Mouse (Mus musculus): ENCODE data around the gene Snx3. TPM values are rescaled to one million over a fixed set of nuclear protein-coding genes. Genes with fewer than 3 reads are reported as not detected.

The Snx3 gene
- polyA plus RNA-seq (2021; fragmentation: Nextera tagmentation): 560 and 592 TPM in 2 replicates
- long read RNA-seq, experiment 1, transcript Snx3-201 (4 exons, 1,401 nt): major isoform, 662 of 685 reads
- long read RNA-seq, experiment 1, partial matches to known transcripts: 17 of 685 reads
- long read RNA-seq, experiment 1, other reads (novel, unspliced or antisense): 4 of 685 reads
- long read RNA-seq, experiment 2, transcript Snx3-201 (4 exons, 1,401 nt): major isoform, 758 of 765 reads
- long read RNA-seq, experiment 2, partial matches to known transcripts: 0 of 765 reads
- long read RNA-seq, experiment 2, other reads (novel, unspliced or antisense): 5 of 765 reads

GRCm38 (mm10) chr10:42501775-42502348 is at the start of gene Snx3:
Snx3 (plus strand) TSS chr10:42502030.

GRCm38 (mm10) chr10:42478341-42478720 is 23.5 kb upstream of the Snx3 start, which contains the start of gene Afg1l:
Afg1l (minus strand) TSS chr10:42478565.

GRCm38 (mm10) chr10:42583157-42583872 is 81.5 kb downstream of the Snx3 start, which contains the start of the genes Nr2e1 and Ostm1:
Nr2e1 (minus strand) TSS chr10:42583632.
Ostm1 (plus strand) TSS chr10:42583822.

Other genes starting within 250 kb of the Snx3 start
- gene Foxo3, start 225.3 kb upstream of the Snx3 start, polyA plus RNA-seq (2021; fragmentation: Nextera tagmentation): 19.9 and 23.2 TPM in 2 replicates
- gene Afg1l, start 23.5 kb upstream of the Snx3 start, polyA plus RNA-seq (2021; fragmentation: Nextera tagmentation): 16.5 and 20.5 TPM in 2 replicates
- gene Nr2e1, start 81.6 kb downstream of the Snx3 start, polyA plus RNA-seq (2021; fragmentation: Nextera tagmentation): 8.1 and 9.3 TPM in 2 replicates
- gene Ostm1, start 81.8 kb downstream of the Snx3 start, polyA plus RNA-seq (2021; fragmentation: Nextera tagmentation): 46.2 and 49.6 TPM in 2 replicates